8 mouse cellular contexts compared by ENCODE assay signal in genomic region chr17:70817862-70818451, GRCm38 (mm10). TPM values are rescaled to one million over a fixed set of nuclear protein-coding genes. Genes with fewer than 3 reads are reported as not detected.
DNase-seq lines count a peak whose midpoint lies in the region; ATAC-seq and TF ChIP-seq lines count a peak whose summit lies in the region.

No protein-coding gene starts in this region.

- H3K4me1 ChIP-seq in ES-E14 (ENCODE audit: control insufficient read depth in 2 of 2, insufficient read depth in 2 of 2, low read length in 2 of 2, poor library complexity in 1 of 2): peaks cover 2 to 4% of the 10 kb centered on the region in 2 experiments; a peak in 2 of 4 replicates
- H3K4me1 ChIP-seq in forebrain, embryonic 13.5 days: peaks cover 5% of the 10 kb centered on the region
- peaks cover 6% of the 10 kb centered on the region; the same call in 1 of the 2 replicates for H3K4me1 ChIP-seq in midbrain, embryonic 14.5 days (ENCODE audit: control insufficient read depth, insufficient read depth, low read length)

- in situ Hi-C loops in ES-E14 (cut with MboI; ENCODE audit: low sequenced_read_pairs in 2 of 2, unreplicated experiment in 2 of 2): no loop called here

- intact Hi-C loops in gastrocnemius, adult 2 months (cut with DNase I): no loop called here

- H3K4me3 ChIP-seq in gastrocnemius, adult 2 months: peak overlapping the region; percentile 67
- H3K4me3 ChIP-seq in ES-E14 (ENCODE audit: insufficient read depth in 1 of 2, low read depth in 1 of 2, low read length in 2 of 2, poor library complexity in 1 of 2, severe bottlenecking in 1 of 2): peak overlapping the region; percentile 63 to 75
- H3K4me3 ChIP-seq in forebrain, embryonic 13.5 days: peak overlapping the region; percentile 53
- H3K4me3 ChIP-seq in midbrain, embryonic 14.5 days (replicated peaks; ENCODE audit: low read depth, low read length): peak overlapping the region; percentile 44

- peak; percentile 79 for ATAC-seq in forebrain, embryonic 13.5 days
- peak; percentile 48; the same call in 1 of the 2 replicates for ATAC-seq in midbrain, embryonic 14.5 days (ENCODE audit: low FRiP score, low TSS enrichment)
- ATAC-seq in activated CD4-positive, CD25-positive, alpha-beta regulatory T cell, adult 4 months: no peak

- peaks cover 40% of the 10 kb centered on the region for H3K27me3 ChIP-seq in forebrain, embryonic 13.5 days
- H3K27me3 ChIP-seq in midbrain, embryonic 14.5 days (ENCODE audit: control insufficient read depth, insufficient read depth, low read length): peaks cover 38% of the 10 kb centered on the region

- no peak for TF ChIP-seq CTCF in gastrocnemius, adult 2 months (IDR thresholded peaks at IDR 0.05)

- 2% methylated on average over 51 of the region's 51 CpGs for whole genome bisulfite sequencing in forebrain, embryonic 13.5 days
- WGBS in midbrain, embryonic 14.5 days: under 1% methylated on average over 51 of the region's 51 CpGs

- peak overlapping the region; percentile 89 for H3K4me2 ChIP-seq in forebrain, embryonic 13.5 days
- H3K4me2 ChIP-seq in midbrain, embryonic 14.5 days (ENCODE audit: low read length): peak overlapping the region; percentile 88

- no peak overlapping the region for H3K27ac ChIP-seq in gastrocnemius, adult 2 months
- H3K27ac ChIP-seq in ES-E14 (ENCODE audit: insufficient read depth, low read depth, low read length, poor library complexity, severe bottlenecking): no peak overlapping the region
- H3K27ac ChIP-seq in forebrain, embryonic 13.5 days: no peak overlapping the region
- H3K27ac ChIP-seq in midbrain, embryonic 14.5 days (replicated peaks; ENCODE audit: low read depth, low read length): no peak overlapping the region

- H3K9me3 ChIP-seq in ES-E14 (ENCODE audit: control insufficient read depth, insufficient read depth, low read depth, low read length): no peaks in the 10 kb centered on the region
- H3K9me3 ChIP-seq in forebrain, embryonic 13.5 days (replicated peaks): no peaks in the 10 kb centered on the region
- H3K9me3 ChIP-seq in midbrain, embryonic 14.5 days (ENCODE audit: control insufficient read depth, low read length): no peaks in the 10 kb centered on the region

- peak; percentile 20 for DNase-seq in gastrocnemius, adult 2 months
- DNase-seq in gastrocnemius, adult 18-20 months (ENCODE audit: low spot score): no peak
- DNase-seq in ES-E14 (ENCODE audit: low read depth, low spot score): no peak
- peak; percentile 24 for DNase-seq in kidney, postnatal 14 days
- peak; percentile 75 for DNase-seq in midbrain, embryonic 14.5 days
- no peak for DNase-seq in right cerebral cortex, adult 2 months (ENCODE audit: low spot score in 2 of 2)

- no peaks in the 10 kb centered on the region for H3K36me3 ChIP-seq in ES-E14 (ENCODE audit: control insufficient read depth, insufficient read depth, low read length, poor library complexity, severe bottlenecking)
- H3K36me3 ChIP-seq in forebrain, embryonic 13.5 days (ENCODE audit: poor library complexity, severe bottlenecking): no peaks in the 10 kb centered on the region
- no peaks in the 10 kb centered on the region for H3K36me3 ChIP-seq in midbrain, embryonic 14.5 days (ENCODE audit: control insufficient read depth, insufficient read depth, low read length)

- H3K9ac ChIP-seq in ES-E14 (ENCODE audit: insufficient read depth, low read depth, low read length, poor library complexity, severe bottlenecking): peak overlapping the region; percentile 68
- peak overlapping the region; percentile 69 for H3K9ac ChIP-seq in forebrain, embryonic 13.5 days
- H3K9ac ChIP-seq in midbrain, embryonic 14.5 days (replicated peaks; ENCODE audit: low read length): peak overlapping the region; percentile 57

TF ChIP-seq in ES-E14, 5 proteins besides CTCF, POLR2A, EP300 and RAD21:
- TF ChIP-seq CHD2 (IDR thresholded peaks at IDR 0.05; ENCODE audit: low read depth, low read length) (no peak), ZNF384 (IDR thresholded peaks at IDR 0.05; ENCODE audit: low read depth, low read length) (no peak), MAFK (IDR thresholded peaks at IDR 0.05; ENCODE audit: insufficient read depth, low read depth, low read length) (no peak), ZC3H11A (IDR thresholded peaks at IDR 0.05; ENCODE audit: borderline replicate concordance, low read depth, low read length) (no peak), HCFC1 (IDR thresholded peaks at IDR 0.05; ENCODE audit: borderline replicate concordance, insufficient read depth, low read length) (no peak)
TF ChIP-seq in ES-E14: peak in this region for 0.

RNA-seq across cellular contexts. Expression of gene Tgif1, which starts 35.4 kb away (rescaled TPM):
- total RNA-seq in gastrocnemius, adult 2 months (2021): 1 to 10 TPM; 3.1 to 8.5 TPM
- 1 to 10 TPM; 4.2 to 9.3 TPM for total RNA-seq in gastrocnemius, adult 18-20 months (2021)
- total RNA-seq in ES-E14 (2012; rRNA removed): 74.6 and 87.1 TPM in 2 replicates
- polyA plus RNA-seq in forebrain, embryonic 13.5 days (2015; fragmentation: Nextera tagmentation; extraction: Ambion mirVana): 24.0 and 33.0 TPM in 2 replicates
- 9.8 and 16.5 TPM in 2 replicates for polyA plus RNA-seq in midbrain, embryonic 14.5 days (2014; fragmentation: Nextera tagmentation; extraction: Ambion mirVana)
- 10 to 100 TPM; 38.4 to 58.2 TPM for polyA plus RNA-seq in activated CD4-positive, CD25-positive, alpha-beta regulatory T cell, adult 4 months (2017; shearing (Covaris generic))

Comparison
In these comparisons a context has a peak if more than half of its experiments do, and no peak if none do; other contexts are left out.
1. DNase-seq: peak in gastrocnemius, adult 2 months (single experiment), kidney, postnatal 14 days (single experiment) and midbrain, embryonic 14.5 days (single experiment); none in gastrocnemius, adult 18-20 months (single experiment), ES-E14 (single experiment) and right cerebral cortex, adult 2 months (0 of 2).
2. Peak in every context shown above with its lines, with median percentiles within 50 percentile points of each other: H3K4me3 ChIP-seq and H3K9ac ChIP-seq.